Mouse (Mus musculus) MEL (cell line): Measurements from ENCODE around the gene Arhgef3.

ENCODE experiments used
- CTCF ChIP-seq, 3 experiments: IDR thresholded peaks in 2 of 3; conservative IDR thresholded peaks in 1 of 3; 2 replicates each; pipeline ENCODE4 v1.5.1; 2011 to 2012; ENCODE audit warnings: low read length in 3 of 3, low read depth in 2 of 3, mild to moderate bottlenecking in 2 of 3, improper control_type of control experiment in 1 of 3, inconsistent platforms in 1 of 3, mixed read lengths in 1 of 3, moderate library complexity in 1 of 3; ENCODE audit not compliant: control insufficient read depth in 1 of 3, insufficient read depth in 1 of 3, poor library complexity in 1 of 3, severe bottlenecking in 1 of 3
- EP300 ChIP-seq, 2 experiments: IDR thresholded peaks; 2 replicates each; pipeline ENCODE4 v1.6.1; 2011; ENCODE audit warnings: improper control_type of control experiment in 2 of 2, low read length in 2 of 2, low read depth in 1 of 2, mild to moderate bottlenecking in 1 of 2
- MAFK ChIP-seq: IDR thresholded peaks from 2 replicates; pipeline ENCODE4 v1.6.1; 2011; ENCODE audit warnings: low read depth, mild to moderate bottlenecking, low read length, improper control_type of control experiment, borderline replicate concordance
- MAX ChIP-seq: IDR thresholded peaks from 2 replicates; pipeline ENCODE4 v1.6.1; 2011; ENCODE audit warnings: low read length, improper control_type of control experiment
- SMC3 ChIP-seq: IDR thresholded peaks from 2 replicates; pipeline ENCODE4 v1.6.1; 2011; ENCODE audit warnings: low read depth, low read length, improper control_type of control experiment
- ZC3H11A ChIP-seq: IDR thresholded peaks from 2 replicates; pipeline ENCODE4 v1.6.1; 2012; ENCODE audit warnings: low read depth, mild to moderate bottlenecking, inconsistent platforms, low read length, improper control_type of control experiment
- ZKSCAN1 ChIP-seq: IDR thresholded peaks from 2 replicates; pipeline ENCODE4 v1.6.1; 2012; ENCODE audit warnings: low read depth, mild to moderate bottlenecking, inconsistent platforms, low read length, improper control_type of control experiment, moderate library complexity

DNA sequence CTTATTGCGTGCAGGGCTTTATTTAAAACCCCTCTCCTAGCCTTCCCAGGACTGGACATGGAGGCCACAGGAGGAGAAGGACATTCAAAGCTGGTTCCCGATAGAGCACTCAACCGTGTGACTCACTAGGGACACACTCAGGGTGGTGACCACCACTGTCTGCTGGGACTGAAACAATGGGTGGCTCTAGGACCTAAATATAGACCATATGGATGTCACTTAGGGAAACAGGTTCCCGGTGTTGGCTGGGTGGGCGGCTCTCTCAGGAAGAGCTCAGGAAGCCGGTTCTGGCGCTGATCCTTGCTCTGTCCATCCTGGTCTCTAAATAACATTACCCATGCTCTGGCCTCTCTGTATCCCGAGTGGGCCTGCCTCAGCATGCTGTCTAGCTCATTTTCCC, 127.6 kb downstream of the Arhgef3 start:
- TF ChIP-seq ZC3H11A, result no peak
- TF ChIP-seq CTCF (IDR thresholded peaks at IDR 0.05 in 2 of 3, conservative IDR thresholded peaks at IDR 0.05 in 1 of 3; ENCODE audit: control insufficient read depth in 1 of 3, insufficient read depth in 1 of 3, low read depth in 2 of 3, low read length in 3 of 3, poor library complexity in 1 of 3, severe bottlenecking in 1 of 3), result no peak
- TF ChIP-seq SMC3, result no peak
- no peak for TF ChIP-seq MAFK
- TF ChIP-seq EP300 (IDR thresholded peaks at IDR 0.05; ENCODE audit: low read depth in 1 of 2, low read length in 2 of 2), result no peak
- TF ChIP-seq ZKSCAN1, result no peak
- TF ChIP-seq MAX, result no peak
